Mouse (Mus musculus) liver, embryonic 14.5 days (tissue): ENCODE results near the gene Ndufs2.

Experiments
- CTCF ChIP-seq: IDR thresholded peaks from 2 replicates; pipeline ENCODE4 v1.5.1; 2016; ENCODE audit warnings: antibody characterized with exemption, low read depth, control low read depth
- EP300 ChIP-seq: IDR thresholded peaks from 2 replicates; pipeline ENCODE4 v1.6.1; 2016; ENCODE audit warnings: antibody characterized with exemption, low read depth

DNA sequence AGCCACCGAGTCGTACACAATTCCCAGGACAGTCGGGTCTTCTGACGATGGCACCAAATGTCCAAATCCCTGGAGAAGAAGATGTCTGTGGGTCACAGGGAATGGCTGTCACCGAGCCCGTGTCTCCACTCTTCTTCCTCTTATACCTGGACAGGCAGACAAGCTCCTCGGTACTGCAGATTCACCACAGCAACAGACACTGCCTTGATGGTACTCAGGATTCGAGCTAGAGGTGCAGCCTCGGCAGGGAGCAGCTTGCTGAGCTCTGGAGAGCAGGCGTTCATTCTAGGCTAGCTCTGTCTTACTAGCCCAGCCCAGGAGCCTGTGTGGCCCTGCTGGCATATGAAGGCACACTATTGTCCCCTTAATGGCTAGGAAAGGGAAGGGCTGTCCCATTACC lies 26.5 kb upstream of the Ndufs2 start:
- TF ChIP-seq CTCF = no peak
- no peak for TF ChIP-seq EP300
